Mouse (Mus musculus) thymus, adult 2 months (tissue): ENCODE data around the gene Arhgap23.

ENCODE experiments used
- CTCF ChIP-seq: fragments of 200-500 bp; IDR thresholded peaks from 2 replicates; pipeline ENCODE4 v1.5.1; 2012; ENCODE audit warnings: mild to moderate bottlenecking, control low read depth, low read length, moderate library complexity, borderline replicate concordance; ENCODE audit not compliant: control insufficient read depth, poor library complexity, insufficient read depth; ENCODE audit errors: extremely low read depth
- POLR2A ChIP-seq: fragments of 200-500 bp; IDR thresholded peaks from 2 replicates; pipeline ENCODE4 v1.6.1; 2012; ENCODE audit warnings: mild to moderate bottlenecking, low read length, control low read depth, moderate library complexity; ENCODE audit not compliant: control insufficient read depth, poor library complexity, insufficient read depth; ENCODE audit errors: extremely low read depth

DNA sequence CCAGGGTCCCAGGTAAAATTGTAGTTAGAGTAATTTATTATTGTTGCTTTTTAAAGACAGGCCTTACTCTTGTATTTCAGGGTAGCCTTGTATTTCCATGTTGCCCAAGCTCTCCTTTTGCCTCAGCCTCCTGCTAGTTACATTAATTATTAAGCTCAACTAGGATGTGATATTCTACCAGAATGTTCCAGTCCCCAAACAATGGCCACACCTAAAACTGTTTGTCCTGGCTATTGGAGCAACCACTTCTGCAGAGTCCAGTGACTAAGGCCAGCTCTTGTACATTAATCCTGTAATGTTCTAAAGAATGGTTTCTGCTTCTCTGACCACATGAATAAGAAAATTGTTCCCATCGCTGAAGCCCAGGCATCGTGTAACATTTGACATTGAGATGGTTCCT is 32.3 kb upstream of the Arhgap23 start:
- TF ChIP-seq CTCF = no peak
- TF ChIP-seq POLR2A = no peak
